Mouse (Mus musculus) olfactory bulb, adult 2 months (tissue): ENCODE results near the gene Zfyve28.

Experiments used
- CTCF ChIP-seq: fragments of 200-500 bp; IDR thresholded peaks from 2 replicates; pipeline ENCODE4 v1.5.1; 2012; ENCODE audit warnings: low read depth, mild to moderate bottlenecking, low read length, moderate library complexity; ENCODE audit not compliant: insufficient read depth
- POLR2A ChIP-seq: fragments of 200-500 bp; IDR thresholded peaks from 2 replicates; pipeline ENCODE4 v1.6.1; 2012; ENCODE audit warnings: mild to moderate bottlenecking, low read depth, low read length, moderate library complexity; ENCODE audit not compliant: insufficient read depth

- TF ChIP-seq CTCF, result no peak
- no peak for TF ChIP-seq POLR2A
Observed at GRCm38 (mm10) chr5:34334081-34334480, 45.8 kb upstream of the Zfyve28 start.
